In genomic region chr8:70857516-70857915, GRCm38 (mm10) we compare ENCODE assay signal across 8 mouse cellular contexts. TPM values are rescaled to one million over a fixed set of nuclear protein-coding genes. Genes with fewer than 3 reads are reported as not detected.
DNase-seq lines count a peak whose midpoint lies in the region; ATAC-seq and TF ChIP-seq lines count a peak whose summit lies in the region.

No protein-coding gene starts in this region.

- no peaks in the 10 kb centered on the region for H3K36me3 ChIP-seq in liver, embryonic 11.5 days (ENCODE audit: control insufficient read depth, insufficient read depth, low read length)
- no peaks in the 10 kb centered on the region for H3K36me3 ChIP-seq in liver, postnatal 0 days (replicated peaks; ENCODE audit: insufficient read depth, low read length)
- H3K36me3 ChIP-seq in neural tube, embryonic 12.5 days, result peaks cover 14% of the 10 kb centered on the region

- H3K9me3 ChIP-seq in liver, embryonic 11.5 days (ENCODE audit: control insufficient read depth, low read length), result no peaks in the 10 kb centered on the region
- H3K9me3 ChIP-seq in liver, postnatal 0 days (ENCODE audit: low read length), result no peaks in the 10 kb centered on the region
- H3K9me3 ChIP-seq in neural tube, embryonic 12.5 days, result no peaks in the 10 kb centered on the region

- H3K27ac ChIP-seq in liver, embryonic 11.5 days (ENCODE audit: low read depth, low read length), result no peak overlapping the region
- no peak overlapping the region for H3K27ac ChIP-seq in liver, postnatal 0 days (ENCODE audit: low read depth)
- no peak overlapping the region for H3K27ac ChIP-seq in neural tube, embryonic 12.5 days

- ATAC-seq in liver, embryonic 11.5 days (replicated peaks; ENCODE audit: low FRiP score), result no peak
- no peak for ATAC-seq in liver, postnatal 0 days
- no peak for ATAC-seq in neural tube, embryonic 12.5 days (ENCODE audit: low FRiP score, low read depth)

- TF ChIP-seq POLR2A in brain, embryonic 14.5 days (IDR thresholded peaks at IDR 0.05; ENCODE audit: borderline replicate concordance, extremely low read depth, insufficient read depth, insufficient read length, poor library complexity, severe bottlenecking), result no peak

- TF ChIP-seq CTCF in liver, postnatal 0 days (IDR thresholded peaks at IDR 0.05; ENCODE audit: low read depth), result no peak
- TF ChIP-seq CTCF in brain, embryonic 14.5 days (IDR thresholded peaks at IDR 0.05; ENCODE audit: borderline replicate concordance, extremely low read depth, insufficient read depth, insufficient read length), result no peak

- peaks cover 30% of the 10 kb centered on the region for H3K27me3 ChIP-seq in liver, embryonic 11.5 days (replicated peaks; ENCODE audit: control insufficient read depth, insufficient read depth, low read length)
- H3K27me3 ChIP-seq in liver, postnatal 0 days (ENCODE audit: insufficient read depth, low read length), result peaks cover 18% of the 10 kb centered on the region
- H3K27me3 ChIP-seq in neural tube, embryonic 12.5 days (replicated peaks), result peaks cover 13% of the 10 kb centered on the region

- no peak overlapping the region for H3K9ac ChIP-seq in liver, embryonic 11.5 days (ENCODE audit: low read depth, low read length)
- H3K9ac ChIP-seq in liver, postnatal 0 days (replicated peaks), result no peak overlapping the region
- H3K9ac ChIP-seq in neural tube, embryonic 12.5 days, result no peak overlapping the region

- H3K4me1 ChIP-seq in liver, embryonic 11.5 days (replicated peaks; ENCODE audit: control insufficient read depth, insufficient read depth, low read length), result peaks cover 10% of the 10 kb centered on the region
- H3K4me1 ChIP-seq in liver, postnatal 0 days (ENCODE audit: insufficient read depth), result peaks cover 8% of the 10 kb centered on the region
- peaks cover 40% of the 10 kb centered on the region for H3K4me1 ChIP-seq in neural tube, embryonic 12.5 days

- no peak for DNase-seq in liver, embryonic 11.5 days (ENCODE audit: low spot score)
- no peak for DNase-seq in liver, postnatal 0 days
- peak; percentile 62 for DNase-seq in brain, embryonic 14.5 days (ENCODE audit: low read depth)
- peak; percentile 55 for DNase-seq in induced T-regulatory cell, adult 2 months (ENCODE audit: low read depth)
- DNase-seq in adrenal gland, postnatal 14 days, result no peak
- no peak for DNase-seq in kidney, postnatal 36 days
- no peak for DNase-seq in layer of hippocampus, adult 9-11 months

- H3K4me3 ChIP-seq in liver, embryonic 11.5 days (ENCODE audit: low read depth, low read length), result no peak overlapping the region
- H3K4me3 ChIP-seq in liver, postnatal 0 days (ENCODE audit: low read depth, low read length), result no peak overlapping the region
- H3K4me3 ChIP-seq in neural tube, embryonic 12.5 days, result no peak overlapping the region

- TF ChIP-seq EP300 in liver, postnatal 0 days (IDR thresholded peaks at IDR 0.05; ENCODE audit: low read depth), result no peak

- H3K4me2 ChIP-seq in liver, embryonic 11.5 days, result peak overlapping the region; percentile 92; the same call in 1 of the 2 replicates
- no peak overlapping the region for H3K4me2 ChIP-seq in liver, postnatal 0 days (ENCODE audit: low read depth, low read length)
- H3K4me2 ChIP-seq in neural tube, embryonic 12.5 days (replicated peaks), result peak overlapping the region; percentile 87

- WGBS in liver, embryonic 11.5 days, result 14% methylated on average over 4 of the region's 4 CpGs
- 49% methylated on average over 4 of the region's 4 CpGs for WGBS in liver, postnatal 0 days (ENCODE audit: insufficient replicate concordance)
- 12% methylated on average over 4 of the region's 4 CpGs for WGBS in neural tube, embryonic 12.5 days

RNA-seq across cellular contexts. Expression of gene Kcnn1, which starts 5.5 kb away (rescaled TPM):
- polyA plus RNA-seq in liver, embryonic 11.5 days (2014; fragmentation: Nextera tagmentation; extraction: Ambion mirVana), result 0.47 and 0.73 TPM in 2 replicates
- 0.19 and 0.45 TPM in 2 replicates for polyA plus RNA-seq in liver, postnatal 0 days (2015; fragmentation: Nextera tagmentation; extraction: Ambion mirVana)
- 37.8 and 38.4 TPM in 2 replicates for polyA plus RNA-seq in brain, embryonic 14.5 days (2012; rRNA removed)
- 24.8 and 26.4 TPM in 2 replicates for polyA plus RNA-seq in neural tube, embryonic 12.5 days (2016; fragmentation: Nextera tagmentation; extraction: Ambion mirVana)
- total RNA-seq in adrenal gland, postnatal 14 days (2021), result 2.9 and 3.8 TPM in 2 replicates

RNA-seq across cellular contexts. Expression of gene Ccdc124, which starts 16.2 kb away (rescaled TPM):
- polyA plus RNA-seq in liver, embryonic 11.5 days (2014; fragmentation: Nextera tagmentation; extraction: Ambion mirVana), result 110 and 112 TPM in 2 replicates
- polyA plus RNA-seq in liver, postnatal 0 days (2015; fragmentation: Nextera tagmentation; extraction: Ambion mirVana), result 34.3 and 37.9 TPM in 2 replicates
- 94.9 and 111 TPM in 2 replicates for polyA plus RNA-seq in brain, embryonic 14.5 days (2012; rRNA removed)
- 142 and 145 TPM in 2 replicates for polyA plus RNA-seq in neural tube, embryonic 12.5 days (2016; fragmentation: Nextera tagmentation; extraction: Ambion mirVana)
- 52.2 and 52.9 TPM in 2 replicates for total RNA-seq in adrenal gland, postnatal 14 days (2021)

RNA-seq across cellular contexts. Expression of gene Arrdc2, which starts 18.0 kb away (rescaled TPM):
- polyA plus RNA-seq in liver, embryonic 11.5 days (2014; fragmentation: Nextera tagmentation; extraction: Ambion mirVana), result 13.4 and 14.5 TPM in 2 replicates
- polyA plus RNA-seq in liver, postnatal 0 days (2015; fragmentation: Nextera tagmentation; extraction: Ambion mirVana), result 6.1 and 6.2 TPM in 2 replicates
- polyA plus RNA-seq in brain, embryonic 14.5 days (2012; rRNA removed), result 27.2 and 38.6 TPM in 2 replicates
- 9.7 and 10.2 TPM in 2 replicates for polyA plus RNA-seq in neural tube, embryonic 12.5 days (2016; fragmentation: Nextera tagmentation; extraction: Ambion mirVana)
- 12.5 and 15.8 TPM in 2 replicates for total RNA-seq in adrenal gland, postnatal 14 days (2021)

RNA-seq across cellular contexts. Expression of gene Slc5a5, which starts 35.0 kb away (rescaled TPM):
- 0.18 and 0.34 TPM in 2 replicates for polyA plus RNA-seq in liver, embryonic 11.5 days (2014; fragmentation: Nextera tagmentation; extraction: Ambion mirVana)
- polyA plus RNA-seq in liver, postnatal 0 days (2015; fragmentation: Nextera tagmentation; extraction: Ambion mirVana), result not detected in 2 replicates
- polyA plus RNA-seq in brain, embryonic 14.5 days (2012; rRNA removed), result 1.2 and 1.3 TPM in 2 replicates
- 0.91 and 1.5 TPM in 2 replicates for polyA plus RNA-seq in neural tube, embryonic 12.5 days (2016; fragmentation: Nextera tagmentation; extraction: Ambion mirVana)
- total RNA-seq in adrenal gland, postnatal 14 days (2021), result 0.30 TPM in 1 of 2 replicates, not detected in the other

RNA-seq across cellular contexts. Expression of gene Rpl18a, which starts 39.7 kb away (rescaled TPM):
- 3,876 and 4,144 TPM in 2 replicates for polyA plus RNA-seq in liver, embryonic 11.5 days (2014; fragmentation: Nextera tagmentation; extraction: Ambion mirVana)
- 2,490 and 2,569 TPM in 2 replicates for polyA plus RNA-seq in liver, postnatal 0 days (2015; fragmentation: Nextera tagmentation; extraction: Ambion mirVana)
- 3,092 and 4,066 TPM in 2 replicates for polyA plus RNA-seq in brain, embryonic 14.5 days (2012; rRNA removed)
- polyA plus RNA-seq in neural tube, embryonic 12.5 days (2016; fragmentation: Nextera tagmentation; extraction: Ambion mirVana), result 2,364 and 2,595 TPM in 2 replicates
- 1,399 and 1,708 TPM in 2 replicates for total RNA-seq in adrenal gland, postnatal 14 days (2021)

Comparison
In these comparisons a context has a peak if more than half of its experiments do, and no peak if none do; other contexts are left out.
1. DNase-seq: peak in brain, embryonic 14.5 days (single experiment) and induced T-regulatory cell, adult 2 months (single experiment); none in liver, embryonic 11.5 days (single experiment), liver, postnatal 0 days (single experiment), adrenal gland, postnatal 14 days (single experiment), kidney, postnatal 36 days (0 of 2) and layer of hippocampus, adult 9-11 months (single experiment).
2. RNA of gene Kcnn1, which starts 5.5 kb away (polyA plus RNA-seq): 37.8 to 38.4 TPM in brain, embryonic 14.5 days and 24.8 to 26.4 TPM in neural tube, embryonic 12.5 days; 0.47 to 0.73 TPM in liver, embryonic 11.5 days and 0.19 to 0.45 TPM in liver, postnatal 0 days; every median in the first group is over 10 times any median in the second.